Mouse (Mus musculus) fibroblast of lung, adult 2 months (primary cell): ENCODE measurements at regions not wholly inside any gene's neighbourhood (a gene's known extent, or its start where the extent isn't known, plus 50 kb on each side); places are given as distances from the start of the nearest gene placed in this dataset.

ENCODE experiments used
- DNase-seq: peaks from one replicate; pipeline ENCODE4 v3.0.0-alpha.2; 2011; ENCODE audit warnings: low read depth

- DNase-seq: no peak
Measured at GRCm38 (mm10) chr1:168823184-168823583, 391.1 kb upstream of the Pbx1 start.

DNA sequence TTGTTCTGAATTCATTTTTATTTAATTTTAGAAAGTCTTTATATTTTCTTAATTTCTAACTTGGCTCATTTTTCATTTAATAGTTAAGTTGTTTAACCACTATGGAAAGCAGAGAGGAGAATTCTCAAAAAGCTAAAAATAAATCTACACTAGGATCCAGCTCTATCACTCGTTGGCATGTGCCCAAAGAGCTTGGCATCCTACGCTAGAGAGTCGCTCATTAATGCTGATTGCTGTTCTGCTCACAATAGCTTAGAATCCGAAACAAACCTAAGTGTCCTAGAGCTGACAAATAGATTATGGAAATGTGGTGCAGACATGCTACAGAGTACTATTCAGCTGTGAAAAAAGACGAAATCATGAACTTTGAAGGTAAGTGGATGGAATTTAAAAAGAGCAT is 386.3 kb upstream of the Pbx1 start:
- DNase-seq: no peak

DNA sequence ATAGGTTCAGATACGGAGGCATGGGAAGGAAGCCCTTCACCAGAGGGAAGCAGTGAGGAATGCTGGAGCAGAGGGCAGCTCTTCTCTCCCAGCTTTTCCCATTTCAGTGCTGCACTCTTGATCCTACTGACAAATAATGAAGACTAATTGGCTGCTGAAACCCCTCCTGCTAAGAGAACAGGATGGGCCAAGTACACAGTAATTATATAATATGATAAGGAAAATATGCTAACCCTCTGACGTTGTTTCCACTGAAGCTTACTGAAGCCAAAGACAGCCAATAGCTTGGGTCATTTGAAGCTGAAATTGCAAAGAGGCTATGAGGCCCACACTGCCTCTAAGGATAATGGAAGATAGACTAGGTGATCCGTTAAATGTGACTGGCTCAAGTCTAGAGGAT is 375.0 kb upstream of the Pbx1 start:
- no peak for DNase-seq

DNA sequence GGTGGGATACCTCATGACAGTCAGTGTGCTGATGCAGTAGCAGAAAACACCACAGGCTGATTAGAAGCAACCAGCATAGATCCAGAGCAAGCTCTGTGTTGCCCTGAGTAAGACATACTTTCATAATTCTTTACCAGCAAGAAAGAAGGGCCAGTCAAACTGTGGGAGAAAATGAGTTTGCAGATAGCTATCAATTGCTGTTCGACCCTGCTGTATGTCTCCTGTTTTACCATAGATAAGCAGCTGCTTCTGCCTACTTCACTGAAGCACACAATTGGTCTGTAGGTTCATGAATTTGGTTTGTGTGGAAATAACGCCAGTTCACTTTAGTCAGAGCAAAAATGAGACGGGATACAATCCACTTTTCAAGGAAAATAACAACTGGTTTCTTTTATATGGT is 373.4 kb upstream of the Pbx1 start:
- DNase-seq: no peak

- DNase-seq: no peak
Measured at GRCm38 (mm10) chr1:168801046-168801445, 369.0 kb upstream of the Pbx1 start.

GRCm38 (mm10) chr1:168786731-168787130 is 354.7 kb upstream of the Pbx1 start:
- no peak for DNase-seq

GRCm38 (mm10) chr1:168783851-168784250 is 351.8 kb upstream of the Pbx1 start:
- DNase-seq: no peak

DNA sequence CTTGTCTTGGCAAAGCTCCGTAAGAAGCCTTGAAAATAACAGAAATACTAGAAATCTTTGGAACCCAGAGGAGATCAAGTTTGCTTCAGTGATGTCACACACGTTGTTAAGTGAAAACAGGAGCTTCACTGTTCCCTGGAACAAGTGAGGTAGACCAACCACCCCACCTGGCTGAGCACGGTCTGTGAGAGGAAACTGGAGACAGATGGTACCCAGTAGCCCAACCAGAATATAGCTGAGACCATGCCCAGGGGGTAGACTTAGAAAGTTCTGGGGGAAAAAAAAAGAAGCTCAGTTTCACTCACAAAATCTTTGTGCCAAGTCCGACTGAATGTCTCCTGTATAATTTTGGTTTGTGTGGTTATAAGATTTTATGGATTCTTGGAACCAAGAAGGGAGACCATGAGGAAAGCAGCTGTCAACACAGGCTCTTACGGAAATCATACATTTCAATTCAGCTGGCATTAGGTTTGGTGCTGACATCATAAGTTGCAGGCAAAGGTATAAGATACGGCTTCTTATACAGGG is 332.4 kb upstream of the Pbx1 start:
- no peak for DNase-seq

GRCm38 (mm10) chr1:168761095-168761494 is 329.0 kb upstream of the Pbx1 start:
- DNase-seq: no peak

GRCm38 (mm10) chr1:168760239-168760638 is 328.2 kb upstream of the Pbx1 start:
- DNase-seq: no peak

DNA sequence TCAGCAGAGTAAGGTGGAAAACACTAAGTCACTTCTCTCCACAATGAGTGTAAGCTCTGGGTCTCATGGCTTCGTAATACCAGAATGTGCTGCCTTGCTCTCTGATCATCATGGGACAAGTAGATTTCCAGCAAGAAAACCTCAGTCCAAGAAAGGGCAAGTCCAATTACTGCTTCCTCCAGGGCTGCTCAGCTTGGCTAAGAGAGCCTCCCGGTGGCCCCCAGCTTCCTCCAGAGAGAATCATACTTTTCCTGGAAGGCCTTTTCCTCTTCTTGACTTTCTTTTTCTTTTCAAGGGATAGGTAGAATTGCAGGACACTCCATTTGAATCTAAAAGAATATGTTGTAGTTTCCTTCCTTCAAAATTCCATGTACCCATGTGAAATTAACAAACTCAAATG is 326.8 kb upstream of the Pbx1 start:
- no peak for DNase-seq

GRCm38 (mm10) chr1:168754196-168754595 is 322.1 kb upstream of the Pbx1 start:
- DNase-seq: no peak

GRCm38 (mm10) chr1:168743435-168743834 is 311.4 kb upstream of the Pbx1 start:
- no peak for DNase-seq

DNA sequence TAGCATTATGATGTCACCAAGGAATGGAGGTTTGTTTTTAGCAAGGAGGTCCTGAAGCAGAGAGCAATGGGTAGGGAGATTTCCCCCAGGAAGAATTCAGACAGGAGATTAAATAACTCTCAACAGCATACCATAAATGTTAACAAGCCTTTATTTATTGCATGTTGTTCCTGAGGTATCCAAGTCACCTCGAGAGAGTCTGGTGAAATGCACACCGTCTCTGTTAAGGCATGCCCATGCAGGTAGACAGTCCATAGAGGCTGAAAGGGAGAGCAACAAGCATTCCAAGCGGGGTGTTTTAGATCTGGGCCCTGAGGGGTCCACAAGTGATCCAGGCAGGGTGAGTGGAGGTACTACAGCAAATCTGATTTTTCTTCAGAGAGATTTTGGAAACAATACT is 305.9 kb upstream of the Pbx1 start:
- no peak for DNase-seq

GRCm38 (mm10) chr1:168737277-168737863 is 305.3 kb upstream of the Pbx1 start:
- no peak for DNase-seq

GRCm38 (mm10) chr1:168733066-168733465 is 301.0 kb upstream of the Pbx1 start:
- DNase-seq: no peak

DNA sequence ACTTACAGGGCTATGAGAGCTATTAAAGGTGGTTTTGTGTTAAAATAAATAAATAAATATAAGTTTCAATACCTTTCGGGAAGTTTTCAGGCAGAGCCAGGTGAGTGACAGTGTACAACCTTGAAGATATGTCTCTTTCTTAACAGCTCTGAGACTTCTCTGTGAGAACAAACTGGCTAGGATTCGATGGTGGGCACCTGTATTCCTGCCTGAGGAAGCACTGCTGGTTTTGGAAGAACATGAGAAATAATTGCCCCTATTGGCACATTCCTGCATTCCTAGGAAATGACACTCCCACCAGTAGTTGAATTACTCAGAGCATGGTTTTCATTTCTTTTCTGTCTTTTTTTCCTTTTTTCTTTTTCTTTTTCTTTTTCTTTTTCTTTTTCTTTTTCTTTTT is 277.8 kb upstream of the Pbx1 start:
- no peak for DNase-seq

DNA sequence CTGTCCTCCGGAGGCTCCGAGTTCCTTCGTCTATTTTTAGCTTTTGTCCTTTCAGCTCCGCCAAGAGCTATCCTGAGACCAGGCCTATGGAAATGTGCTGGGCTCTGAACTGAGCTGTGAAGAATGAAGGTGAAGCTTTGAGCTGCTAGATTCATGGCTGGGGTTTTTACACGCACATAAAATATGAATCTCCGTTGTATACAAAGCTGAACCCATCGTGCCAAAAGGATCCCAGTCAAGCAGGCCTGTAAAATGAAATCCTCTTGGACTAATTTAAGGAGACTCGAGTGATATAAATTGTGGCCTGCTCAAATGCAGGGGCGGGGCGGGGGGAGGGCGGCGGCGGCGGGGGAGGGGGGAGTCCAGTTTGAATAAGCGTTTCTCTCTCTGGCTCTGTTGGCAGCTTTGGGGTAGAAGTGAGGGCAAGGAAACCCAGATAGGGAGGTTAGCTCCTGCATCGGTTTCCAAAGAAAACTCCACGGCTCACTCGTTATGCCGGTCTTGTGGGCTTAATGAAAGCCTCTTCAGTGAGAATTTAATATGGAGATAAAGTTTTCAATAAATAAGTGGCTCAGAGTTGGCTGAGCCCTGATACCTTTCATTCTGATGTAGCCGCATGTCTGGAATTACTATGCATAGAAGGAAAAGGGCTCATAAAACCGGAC is 277.1 kb upstream of the Pbx1 start:
- DNase-seq: no peak

GRCm38 (mm10) chr1:168708161-168708865 is 276.2 kb upstream of the Pbx1 start:
- no peak for DNase-seq

DNA sequence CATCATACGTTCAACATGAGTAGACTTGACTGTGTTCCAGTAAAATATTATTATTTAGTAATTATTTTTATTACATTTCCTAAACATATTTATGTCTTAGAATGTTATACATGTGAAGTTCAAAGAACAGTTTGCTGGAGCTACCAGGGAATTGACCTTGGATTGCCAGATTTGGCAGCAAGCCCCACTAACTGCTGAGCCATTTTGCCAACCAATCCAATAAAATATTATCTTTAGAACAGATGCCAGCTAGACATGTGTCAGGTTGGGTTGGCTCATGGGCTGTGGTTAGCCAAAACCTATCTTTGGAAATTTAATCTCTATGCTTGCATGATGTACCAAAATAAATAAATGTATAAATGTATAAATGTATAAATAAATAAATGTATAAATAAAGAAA is 265.3 kb upstream of the Pbx1 start:
- DNase-seq: no peak

DNA sequence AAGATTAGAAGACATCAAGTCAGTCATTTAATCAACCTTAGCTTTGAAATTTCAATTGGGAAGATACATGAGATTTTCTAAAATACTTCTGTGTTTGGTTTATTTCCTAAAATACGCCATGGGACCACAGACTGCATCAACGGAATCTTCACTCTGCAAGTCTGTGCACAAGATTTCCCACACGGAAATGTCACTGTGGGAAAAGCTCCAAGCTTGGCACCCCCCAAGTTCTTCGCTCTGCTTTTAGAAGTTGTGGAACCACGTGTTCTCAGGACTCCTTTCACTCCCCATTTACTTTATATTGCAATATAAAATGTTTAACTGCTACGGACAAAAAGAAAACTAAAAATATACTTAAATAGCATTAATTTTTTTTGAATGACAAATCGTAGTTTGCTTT is 254.8 kb upstream of the Pbx1 start:
- no peak for DNase-seq

- DNase-seq: no peak
Measured at GRCm38 (mm10) chr1:168685147-168685546, 253.1 kb upstream of the Pbx1 start.
